Mouse (Mus musculus): ENCODE measurements around the gene Qrsl1. TPM values are rescaled to one million over a fixed set of nuclear protein-coding genes. Genes with fewer than 3 reads are reported as not detected.

Gene Qrsl1
- polyA plus RNA-seq, 1 experiment from 2014 or later = 24.2 TPM

DNA sequence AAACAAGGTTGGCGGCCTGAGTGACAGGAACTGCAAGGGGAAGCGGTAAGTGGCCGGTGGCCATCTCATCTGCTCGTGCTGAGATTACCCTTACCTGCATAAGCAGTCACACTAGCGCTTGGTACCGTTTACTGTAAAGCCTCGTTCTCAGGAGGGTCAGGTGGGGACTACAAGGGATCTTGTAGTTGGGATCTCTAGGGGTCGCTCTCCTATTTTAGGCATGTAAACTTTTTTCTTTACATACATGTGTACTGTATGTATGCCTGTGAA, 9.3 kb upstream of the Qrsl1 start:
- H3K27ac ChIP-seq (replicated peaks) = no peak overlapping the region
- H3K27me3 ChIP-seq = no peaks in the 10 kb centered on the region
- no peak overlapping the region for H3K9ac ChIP-seq (replicated peaks)
- H3K9me3 ChIP-seq = no peaks in the 10 kb centered on the region
- no peak for ATAC-seq (replicated peaks)
- no peaks in the 10 kb centered on the region for H3K4me1 ChIP-seq
- 96% methylated on average over 8 of the region's 8 CpGs for WGBS
- H3K4me3 ChIP-seq = no peak overlapping the region
- no peak overlapping the region for H3K4me2 ChIP-seq (replicated peaks)
- 0 out of 2 replicates have a peak, but pooled peaks cover 5% of the 10 kb centered on the region for H3K36me3 ChIP-seq

DNA sequence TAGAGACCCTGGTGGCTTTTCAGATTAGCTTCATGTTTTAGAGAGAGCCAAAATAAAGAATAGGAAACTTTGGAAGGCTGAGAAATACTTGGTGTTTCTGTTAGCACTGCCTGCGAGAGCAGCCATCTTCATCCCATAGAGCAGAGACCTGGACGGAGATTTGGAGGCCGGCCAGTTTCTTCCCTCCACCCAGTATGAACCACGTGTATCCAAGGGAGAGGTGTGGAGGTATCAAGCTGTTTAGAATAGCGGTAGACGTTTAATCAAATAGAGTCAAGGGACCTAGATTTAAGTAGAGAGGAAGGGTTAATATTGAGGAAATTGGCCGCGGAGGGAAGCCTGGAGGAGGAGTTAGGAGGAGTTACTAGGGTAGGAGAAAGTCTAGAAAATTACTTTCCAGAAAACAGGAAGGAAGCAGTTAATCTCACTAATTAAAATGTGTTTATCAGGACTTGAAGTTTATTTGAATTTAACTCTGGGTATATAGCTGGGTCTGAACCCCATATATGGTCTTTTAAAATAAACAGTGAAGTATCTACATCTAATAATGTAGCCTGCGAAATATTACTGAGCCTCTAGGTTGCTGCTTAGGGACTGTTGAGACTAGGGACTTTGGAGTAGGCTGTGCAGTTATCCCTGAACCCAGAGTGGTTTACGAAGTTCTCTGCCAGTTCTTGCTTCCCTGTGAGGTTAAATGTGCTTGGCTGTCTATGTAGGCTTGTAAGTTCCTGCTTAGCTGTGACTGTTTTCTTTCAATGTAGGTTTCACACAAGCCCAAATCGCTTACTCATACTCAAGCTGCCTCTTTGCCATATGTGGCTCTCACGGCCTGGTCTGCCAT, 8.7 kb upstream of the Qrsl1 start:
- ATAC-seq (replicated peaks) = no peak
- WGBS = 87% methylated on average over 12 of the region's 12 CpGs
- Histone ChIP-seq H3K36me3 (0 out of 2 replicates have a peak, but pooled peaks cover 5% of the 10 kb centered on the region), H3K9ac (replicated peaks) (no peak overlapping the region), H3K4me3 (no peak overlapping the region), H3K27me3 (no peaks in the 10 kb centered on the region), H3K4me2 (replicated peaks) (no peak overlapping the region), H3K9me3 (no peaks in the 10 kb centered on the region), H3K4me1 (no peaks in the 10 kb centered on the region), H3K27ac (replicated peaks) (no peak overlapping the region)

DNA sequence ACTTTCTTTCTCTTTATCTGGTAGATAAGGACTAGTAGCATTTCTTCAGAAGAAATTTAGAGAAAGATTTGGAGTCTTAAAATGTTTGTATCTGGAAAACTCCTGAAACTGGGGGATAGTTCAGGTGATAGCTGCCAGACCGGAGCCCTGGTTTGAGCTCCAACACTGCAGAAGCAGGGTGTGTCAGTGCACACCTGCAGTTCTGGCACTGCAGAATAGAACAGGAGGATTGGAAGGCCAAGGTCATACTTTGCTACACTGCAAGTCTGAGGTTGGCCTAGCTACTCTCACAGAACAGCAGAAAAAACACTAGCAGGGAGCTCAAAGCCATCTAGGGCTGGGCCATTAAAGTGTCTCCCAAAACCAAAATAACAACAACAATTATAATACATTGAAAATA, 3.0 kb upstream of the Qrsl1 start:
- Histone ChIP-seq H3K27me3 (no peaks in the 10 kb centered on the region), H3K4me2 (replicated peaks) (no peak overlapping the region), H3K27ac (replicated peaks) (no peak overlapping the region), H3K9me3 (no peaks in the 10 kb centered on the region), H3K36me3 (no peaks in the 10 kb centered on the region), H3K9ac (replicated peaks) (no peak overlapping the region), H3K4me1 (peaks cover 20% of the 10 kb centered on the region), H3K4me3 (no peak overlapping the region)
- WGBS = 98% methylated on average over 1 of the region's 1 CpGs
- ATAC-seq (replicated peaks) = no peak

DNA sequence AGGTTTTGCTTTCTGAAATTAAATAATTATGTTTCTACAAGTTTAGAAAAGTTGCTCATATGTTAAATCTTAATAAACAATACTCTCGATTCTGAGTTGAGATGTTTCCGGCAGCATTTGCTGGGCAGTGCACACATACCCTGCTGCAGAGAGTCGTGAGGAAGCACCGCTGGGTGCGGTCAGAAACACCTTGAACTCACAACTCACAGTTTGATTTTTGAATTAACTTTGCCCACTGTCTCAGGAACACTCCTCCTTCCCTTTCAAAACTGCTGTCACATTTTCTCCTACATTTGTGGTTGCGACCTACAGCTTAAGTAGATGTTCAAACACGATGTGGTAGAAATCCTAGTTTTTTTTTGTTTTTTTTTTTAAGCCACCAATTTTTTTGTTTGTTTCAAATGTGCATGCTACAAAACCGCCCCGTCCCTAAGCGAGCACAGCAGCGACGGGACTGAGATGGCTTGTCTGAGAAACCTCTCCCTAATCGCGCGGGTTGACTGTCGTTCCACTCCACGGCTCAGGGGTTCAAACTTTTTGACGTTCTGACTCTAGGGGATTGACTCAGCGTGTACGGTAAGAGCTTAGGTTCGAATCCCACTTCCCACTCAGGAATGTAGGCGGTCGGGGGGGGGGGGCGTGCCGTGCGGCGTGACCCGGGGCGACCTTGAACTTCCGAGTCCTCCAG, 518 bp downstream of the Qrsl1 start:
- 8% methylated on average over 30 of the region's 30 CpGs for WGBS
- H3K4me1 ChIP-seq = peaks cover 20% of the 10 kb centered on the region
- H3K9ac ChIP-seq (replicated peaks) = peak overlapping the region; percentile 50
- H3K36me3 ChIP-seq = no peaks in the 10 kb centered on the region
- peak overlapping the region; percentile 83 for H3K4me3 ChIP-seq
- H3K4me2 ChIP-seq (replicated peaks) = peak overlapping the region; percentile 67
- H3K9me3 ChIP-seq = no peaks in the 10 kb centered on the region
- peak; percentile 65; the same call in 1 of the 2 replicates for ATAC-seq (replicated peaks)
- H3K27me3 ChIP-seq = no peaks in the 10 kb centered on the region
- peak overlapping the region; percentile 63 for H3K27ac ChIP-seq (replicated peaks)

DNA sequence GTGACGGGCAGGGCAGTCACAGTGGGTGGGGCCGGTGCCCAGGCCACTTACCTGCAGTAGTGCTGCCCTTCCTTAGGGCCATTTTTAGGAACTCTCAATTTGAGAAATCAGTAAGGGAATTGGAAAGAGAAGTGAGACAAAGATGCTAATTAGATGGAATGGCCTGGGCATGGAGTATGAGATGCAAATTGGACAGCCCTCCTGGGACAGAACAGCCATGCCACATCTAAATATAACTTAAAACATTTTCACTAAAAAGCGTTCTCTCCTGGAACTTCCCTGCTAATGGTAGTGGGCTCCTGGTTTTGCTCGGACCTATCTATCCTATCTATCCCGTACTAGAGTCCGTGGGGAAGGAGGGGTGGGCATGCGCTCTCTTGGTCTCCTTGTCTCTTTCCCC, 3.3 kb downstream of the Qrsl1 start:
- H3K4me3 ChIP-seq = no peak overlapping the region
- no peak overlapping the region for H3K27ac ChIP-seq (replicated peaks)
- no peaks in the 10 kb centered on the region for H3K27me3 ChIP-seq
- ATAC-seq (replicated peaks) = no peak
- no peak overlapping the region for H3K9ac ChIP-seq (replicated peaks)
- H3K4me2 ChIP-seq (replicated peaks) = no peak overlapping the region
- 97% methylated on average over 7 of the region's 7 CpGs for WGBS
- H3K4me1 ChIP-seq = peaks cover 17% of the 10 kb centered on the region
- H3K36me3 ChIP-seq = peaks cover 11% of the 10 kb centered on the region
- H3K9me3 ChIP-seq = no peaks in the 10 kb centered on the region

DNA sequence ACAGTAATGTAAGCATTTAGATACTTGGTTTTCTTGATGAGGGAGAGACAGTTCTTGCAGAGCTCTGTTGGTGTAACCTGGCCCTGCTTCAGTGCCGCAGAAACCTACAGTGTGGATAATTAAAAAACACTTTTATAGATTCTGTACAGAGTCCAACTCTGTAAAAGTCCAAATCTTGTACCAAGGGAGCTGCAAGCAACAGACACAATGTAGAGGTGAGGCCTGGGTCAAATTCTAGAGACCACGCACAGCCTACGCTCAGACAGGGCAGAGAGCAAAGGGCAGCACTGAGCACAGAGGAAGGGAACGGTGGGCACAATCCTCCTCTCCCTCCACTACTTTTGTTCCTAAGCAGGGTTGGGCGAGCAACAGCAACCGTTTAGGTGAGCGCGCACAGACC, 5.5 kb downstream of the Qrsl1 start:
- no peaks in the 10 kb centered on the region for H3K27me3 ChIP-seq
- WGBS = 93% methylated on average over 8 of the region's 8 CpGs
- H3K4me2 ChIP-seq (replicated peaks) = no peak overlapping the region
- no peak for ATAC-seq (replicated peaks)
- peaks cover 13% of the 10 kb centered on the region for H3K36me3 ChIP-seq
- H3K9me3 ChIP-seq = no peaks in the 10 kb centered on the region
- no peak overlapping the region for H3K27ac ChIP-seq (replicated peaks)
- peaks cover 4% of the 10 kb centered on the region for H3K4me1 ChIP-seq
- H3K4me3 ChIP-seq = no peak overlapping the region
- H3K9ac ChIP-seq (replicated peaks) = no peak overlapping the region

DNA sequence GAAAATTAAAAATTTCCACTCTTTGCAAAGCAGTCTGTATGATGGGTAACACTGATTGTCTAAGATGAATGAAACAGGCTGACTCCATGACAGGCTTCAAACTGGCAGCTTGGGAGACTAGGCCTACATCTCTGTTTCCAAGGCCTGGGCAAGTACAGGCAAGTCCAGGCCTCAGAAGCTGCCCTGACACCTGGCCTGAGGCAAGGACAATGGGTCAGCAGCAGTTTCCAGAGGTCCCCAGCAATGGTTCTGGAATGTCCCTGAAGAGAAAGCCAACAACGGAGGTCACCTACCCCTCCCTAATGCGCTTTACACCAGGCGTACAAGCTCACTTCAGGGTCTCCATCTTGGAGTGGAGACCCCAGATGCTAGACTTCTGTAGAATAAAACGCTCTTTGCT, 8.6 kb downstream of the Qrsl1 start:
- no peak overlapping the region for H3K4me2 ChIP-seq (replicated peaks)
- H3K9me3 ChIP-seq = no peaks in the 10 kb centered on the region
- H3K36me3 ChIP-seq = peaks cover 15% of the 10 kb centered on the region
- WGBS = 97% methylated on average over 4 of the region's 4 CpGs
- H3K4me3 ChIP-seq = no peak overlapping the region
- H3K27me3 ChIP-seq = no peaks in the 10 kb centered on the region
- H3K9ac ChIP-seq (replicated peaks) = no peak overlapping the region
- H3K27ac ChIP-seq (replicated peaks) = no peak overlapping the region
- no peak for ATAC-seq (replicated peaks)
- peaks cover 8% of the 10 kb centered on the region; the same call in 1 of the 2 replicates for H3K4me1 ChIP-seq

DNA sequence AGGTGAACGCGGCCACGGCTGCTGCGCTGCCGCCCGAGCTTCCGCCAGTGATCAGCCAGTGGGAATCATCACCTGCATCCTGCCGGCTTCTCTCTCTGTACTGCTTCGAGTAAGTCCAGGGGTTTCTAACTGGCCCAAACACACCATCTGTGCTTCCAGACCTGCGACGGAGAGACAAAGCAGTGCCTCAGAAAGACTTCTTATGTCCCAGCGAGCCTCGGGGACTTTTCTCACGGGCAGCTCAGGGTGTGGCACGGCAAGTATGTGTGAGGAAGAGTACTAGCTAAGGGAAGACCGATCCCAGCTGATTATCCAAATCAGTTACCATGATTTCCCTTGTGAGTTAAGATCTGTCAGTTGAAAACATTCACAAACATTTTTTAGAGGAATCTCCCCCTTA, 12.6 kb downstream of the Qrsl1 start:
- Histone ChIP-seq H3K4me3 (no peak overlapping the region), H3K36me3 (peaks cover 15% of the 10 kb centered on the region), H3K27me3 (no peaks in the 10 kb centered on the region), H3K27ac (replicated peaks) (peak overlapping the region; percentile 77), H3K4me1 (peaks cover 8% of the 10 kb centered on the region; the same call in 1 of the 2 replicates), H3K4me2 (replicated peaks) (no peak overlapping the region), H3K9me3 (no peaks in the 10 kb centered on the region), H3K9ac (replicated peaks) (no peak overlapping the region)
- ATAC-seq (replicated peaks) = no peak
- WGBS = 75% methylated on average over 16 of the region's 16 CpGs

DNA sequence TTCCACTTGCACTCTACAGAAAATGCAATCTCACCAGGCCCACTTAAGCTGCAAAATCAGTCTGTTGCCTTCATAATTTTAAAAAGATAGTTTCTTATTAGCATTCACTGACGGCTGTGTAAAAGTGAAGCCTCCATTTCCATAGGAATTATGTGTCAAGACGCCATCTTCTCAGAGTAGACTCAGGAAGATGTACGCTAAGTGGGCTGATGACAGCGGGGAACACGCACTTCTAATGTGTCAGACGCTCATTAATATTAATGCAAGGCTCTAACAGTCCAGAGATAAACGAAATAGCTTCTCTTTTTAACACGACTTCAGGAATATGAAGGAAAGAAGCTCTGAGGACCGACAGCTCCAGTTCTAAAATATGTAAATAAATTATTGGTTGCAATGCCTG, 13.9 kb downstream of the Qrsl1 start:
- peak; percentile 93 for ATAC-seq (replicated peaks)
- H3K36me3 ChIP-seq = peaks cover 10% of the 10 kb centered on the region
- peaks cover 8% of the 10 kb centered on the region; the same call in 1 of the 2 replicates for H3K4me1 ChIP-seq
- WGBS = 46% methylated on average over 9 of the region's 9 CpGs
- H3K9ac ChIP-seq (replicated peaks) = no peak overlapping the region
- H3K27me3 ChIP-seq = no peaks in the 10 kb centered on the region
- peak overlapping the region; percentile 77 for H3K27ac ChIP-seq (replicated peaks)
- H3K4me2 ChIP-seq (replicated peaks) = no peak overlapping the region
- no peak overlapping the region for H3K4me3 ChIP-seq
- H3K9me3 ChIP-seq = no peaks in the 10 kb centered on the region

DNA sequence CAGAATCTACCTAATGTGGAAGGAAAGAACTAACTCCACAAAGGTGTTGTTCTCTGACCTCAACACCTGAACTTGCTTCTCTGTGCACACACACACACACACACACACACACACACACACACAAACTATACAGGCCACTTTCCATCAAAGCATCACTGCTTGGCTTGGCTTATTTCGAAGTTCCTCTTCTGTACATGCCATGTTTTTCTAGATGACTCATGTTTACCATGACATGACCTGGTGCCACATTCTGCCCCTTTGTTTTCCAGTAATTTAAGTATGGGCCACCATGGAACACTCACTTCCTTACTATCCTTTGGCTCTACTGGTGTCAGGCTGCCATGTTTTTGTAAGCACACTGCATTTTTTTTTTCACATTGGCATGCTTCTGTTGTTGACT, 30.1 kb downstream of the Qrsl1 start:
- 97% methylated on average over 1 of the region's 1 CpGs for WGBS
- H3K27me3 ChIP-seq = no peaks in the 10 kb centered on the region
- no peak overlapping the region for H3K9ac ChIP-seq (replicated peaks)
- H3K36me3 ChIP-seq = 0 out of 2 replicates have a peak, but pooled peaks cover 2% of the 10 kb centered on the region
- no peaks in the 10 kb centered on the region for H3K4me1 ChIP-seq
- H3K4me3 ChIP-seq = no peak overlapping the region
- H3K9me3 ChIP-seq = no peaks in the 10 kb centered on the region
- no peak overlapping the region for H3K4me2 ChIP-seq (replicated peaks)
- no peak for ATAC-seq (replicated peaks)
- H3K27ac ChIP-seq (replicated peaks) = no peak overlapping the region

DNA sequence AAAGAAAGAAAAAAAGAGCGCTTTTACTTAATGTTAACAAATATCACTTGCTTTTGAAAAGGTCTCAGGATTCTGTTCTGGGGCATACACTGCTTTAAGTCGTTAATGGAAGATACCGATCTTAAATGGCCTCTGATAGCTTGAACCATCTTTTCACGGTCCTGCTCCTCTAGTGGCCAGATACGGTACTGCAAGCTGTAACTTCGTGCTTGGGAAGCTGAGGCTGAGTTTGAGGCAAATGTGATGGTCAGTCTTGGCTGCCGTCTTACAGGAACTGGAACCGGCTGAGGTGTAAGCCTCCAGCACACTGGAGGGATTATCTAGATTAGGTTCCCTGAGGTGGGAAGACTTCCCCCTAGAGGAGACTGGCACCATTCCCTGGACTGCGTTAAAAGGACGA, 30.8 kb downstream of the Qrsl1 start:
- H3K9me3 ChIP-seq = no peaks in the 10 kb centered on the region
- H3K27me3 ChIP-seq = no peaks in the 10 kb centered on the region
- H3K36me3 ChIP-seq = no peaks in the 10 kb centered on the region
- H3K27ac ChIP-seq (replicated peaks) = no peak overlapping the region
- H3K4me2 ChIP-seq (replicated peaks) = no peak overlapping the region
- WGBS = 69% methylated on average over 10 of the region's 10 CpGs
- no peak overlapping the region for H3K9ac ChIP-seq (replicated peaks)
- ATAC-seq (replicated peaks) = no peak
- no peaks in the 10 kb centered on the region for H3K4me1 ChIP-seq
- H3K4me3 ChIP-seq = no peak overlapping the region

DNA sequence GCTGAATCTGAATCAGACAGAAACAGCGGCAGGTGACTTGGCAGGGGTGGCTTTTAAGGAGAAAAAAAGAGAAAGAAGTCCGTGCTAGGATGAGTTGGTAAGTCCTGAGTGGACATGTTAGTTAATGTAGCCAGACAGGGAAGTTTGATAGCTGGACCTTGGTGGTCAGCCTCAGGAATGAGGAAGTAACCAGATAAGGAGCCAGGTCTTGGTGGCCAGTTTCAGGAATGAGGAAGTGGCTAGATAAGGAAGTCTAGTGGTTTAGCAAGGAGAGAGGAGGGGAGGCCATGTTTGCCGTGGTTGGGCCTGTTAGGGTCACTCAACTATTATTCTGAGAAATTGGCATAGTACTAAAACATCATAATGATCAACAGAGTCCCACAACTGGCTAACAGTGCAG, 45.2 kb downstream of the Qrsl1 start:
- H3K27ac ChIP-seq (replicated peaks) = no peak overlapping the region
- no peak overlapping the region for H3K4me3 ChIP-seq
- 82% methylated on average over 3 of the region's 3 CpGs for WGBS
- H3K4me1 ChIP-seq = no peaks in the 10 kb centered on the region
- H3K27me3 ChIP-seq = no peaks in the 10 kb centered on the region
- no peaks in the 10 kb centered on the region for H3K9me3 ChIP-seq
- H3K36me3 ChIP-seq = no peaks in the 10 kb centered on the region
- H3K4me2 ChIP-seq (replicated peaks) = no peak overlapping the region
- ATAC-seq (replicated peaks) = no peak
- H3K9ac ChIP-seq (replicated peaks) = no peak overlapping the region

All from forebrain, embryonic 15.5 days (tissue).